Mouse (Mus musculus) CH12.LX (cell line): ENCODE results near the gene Pdcd6ip. TPM values are rescaled to one million over a fixed set of nuclear protein-coding genes. Genes with fewer than 3 reads are reported as not detected.

ENCODE experiments used
- DNase-seq: peaks from one replicate; pipeline ENCODE4 v3.0.0-alpha.2; 2013; ENCODE audit errors: extremely low read depth
- H3K27ac ChIP-seq: 2 replicates; pipeline ENCODE4 v1.5.1; 2012; ENCODE audit warnings: low read depth, mild to moderate bottlenecking, control low read depth, moderate library complexity; ENCODE audit not compliant: insufficient read depth
- H3K27me3 ChIP-seq: replicated peaks from 2 replicates; pipeline ENCODE3; 2012; ENCODE audit warnings: inconsistent platforms
- H3K36me3 ChIP-seq, 2 experiments: replicated peaks in 1 of 2; 2 replicates each; pipeline versions ENCODE3 to v1.6.1; 2012; ENCODE audit warnings: inconsistent platforms in 1 of 2, low read length in 1 of 2, mild to moderate bottlenecking in 1 of 2, mixed read lengths in 1 of 2, moderate library complexity in 1 of 2; ENCODE audit not compliant: control insufficient read depth in 1 of 2, insufficient read depth in 1 of 2
- H3K4me1 ChIP-seq, 2 experiments: 2 replicates each; pipeline ENCODE4 v1.6.1; 2012; ENCODE audit warnings: inconsistent platforms in 1 of 2, moderate library complexity in 1 of 2; ENCODE audit not compliant: insufficient read depth in 2 of 2, control insufficient read depth in 1 of 2
- H3K4me2 ChIP-seq: 2 replicates; pipeline ENCODE4 v1.6.1; 2012; ENCODE audit warnings: low read depth, mild to moderate bottlenecking, control low read depth; ENCODE audit not compliant: poor library complexity, insufficient read depth, severe bottlenecking
- H3K4me3 ChIP-seq, 3 experiments: fragments of 150-350 bp in 1 of 3; sonication (generic) in 1 of 3; replicated peaks in 1 of 3; 2 replicates each; pipeline versions ENCODE3 to v1.5.1; 2011 to 2012; ENCODE audit warnings: low read depth in 2 of 3, low read length in 2 of 3, mild to moderate bottlenecking in 2 of 3, moderate library complexity in 2 of 3, control low read depth in 1 of 3, improper control_type of control experiment in 1 of 3, inconsistent platforms in 1 of 3, mixed read lengths in 1 of 3; ENCODE audit not compliant: poor library complexity in 1 of 3
- H3K79me2 ChIP-seq: replicated peaks from 2 replicates; pipeline ENCODE4 v1.6.1; 2012; ENCODE audit warnings: mild to moderate bottlenecking, moderate library complexity; ENCODE audit not compliant: control insufficient read depth, poor library complexity, insufficient read depth, severe bottlenecking; ENCODE audit errors: extremely low read depth
- H3K9ac ChIP-seq: 2 replicates; pipeline ENCODE4 v1.6.1; 2012; ENCODE audit warnings: low read depth, mild to moderate bottlenecking, control low read depth, moderate library complexity; ENCODE audit not compliant: insufficient read depth
- H3K9me3 ChIP-seq: replicated peaks from 2 replicates; pipeline ENCODE3; 2012; ENCODE audit warnings: low read length, inconsistent platforms, mixed read lengths
- CHD1 ChIP-seq: IDR thresholded peaks from 2 replicates; pipeline ENCODE4 v1.6.1; 2012; ENCODE audit warnings: low read depth, low read length, improper control_type of control experiment, inconsistent platforms
- CHD2 ChIP-seq: IDR thresholded peaks from 2 replicates; pipeline ENCODE4 v1.6.1; 2011; ENCODE audit warnings: low read length, improper control_type of control experiment
- CTCF ChIP-seq, 2 experiments: IDR thresholded peaks in 1 of 2; conservative IDR thresholded peaks in 1 of 2; 2 replicates each; pipeline ENCODE4 v1.5.1; 2011 to 2012; ENCODE audit warnings: low read depth in 2 of 2, low read length in 2 of 2, improper control_type of control experiment in 1 of 2, inconsistent platforms in 1 of 2, mild to moderate bottlenecking in 1 of 2, moderate library complexity in 1 of 2
- E2F4 ChIP-seq: IDR thresholded peaks from 2 replicates; pipeline ENCODE4 v1.6.1; 2011; ENCODE audit warnings: low read depth, low read length, improper control_type of control experiment; ENCODE audit not compliant: insufficient replicate concordance
- ELF1 ChIP-seq: IDR thresholded peaks from 2 replicates; pipeline ENCODE4 v1.6.1; 2014; ENCODE audit warnings: low read depth, mild to moderate bottlenecking, inconsistent platforms, low read length, improper control_type of control experiment
- EP300 ChIP-seq: IDR thresholded peaks from 2 replicates; pipeline ENCODE4 v1.6.1; 2011; ENCODE audit warnings: low read length, improper control_type of control experiment
- ETS1 ChIP-seq: conservative IDR thresholded peaks from 2 replicates; pipeline ENCODE4 v1.6.1; 2012; ENCODE audit warnings: low read depth, mild to moderate bottlenecking, inconsistent platforms, low read length, improper control_type of control experiment, moderate library complexity
- GABPA ChIP-seq: IDR thresholded peaks from 2 replicates; pipeline ENCODE4 v1.6.1; 2012; ENCODE audit warnings: low read depth, low read length, improper control_type of control experiment, inconsistent platforms; ENCODE audit not compliant: insufficient replicate concordance
- IRF4 ChIP-seq: IDR thresholded peaks from 2 replicates; pipeline ENCODE4 v1.6.1; 2014; ENCODE audit warnings: low read depth, mild to moderate bottlenecking, inconsistent platforms, low read length, improper control_type of control experiment
- JUN ChIP-seq: IDR thresholded peaks from 2 replicates; pipeline ENCODE4 v1.6.1; 2011; ENCODE audit warnings: low read depth, mild to moderate bottlenecking, low read length, improper control_type of control experiment, moderate library complexity; ENCODE audit not compliant: insufficient read depth
- KAT2A ChIP-seq: IDR thresholded peaks from 2 replicates; pipeline ENCODE4 v1.6.1; 2012; ENCODE audit warnings: low read length, improper control_type of control experiment, inconsistent platforms; ENCODE audit not compliant: insufficient replicate concordance
- MAZ ChIP-seq: IDR thresholded peaks from 2 replicates; pipeline ENCODE4 v1.6.1; 2012; ENCODE audit warnings: low read depth, mild to moderate bottlenecking, inconsistent platforms, low read length, improper control_type of control experiment, moderate library complexity
- MXI1 ChIP-seq: IDR thresholded peaks from 2 replicates; pipeline ENCODE4 v1.6.1; 2011; ENCODE audit warnings: mild to moderate bottlenecking, low read depth, low read length, improper control_type of control experiment
- MYC ChIP-seq: IDR thresholded peaks from 2 replicates; pipeline ENCODE4 v1.6.1; 2011; ENCODE audit warnings: low read depth, mild to moderate bottlenecking, improper control_type of control experiment, low read length
- NELFE ChIP-seq: IDR thresholded peaks from 2 replicates; pipeline ENCODE4 v1.6.1; 2011; ENCODE audit warnings: low read depth, low read length, improper control_type of control experiment
- PAX5 ChIP-seq: IDR thresholded peaks from 2 replicates; pipeline ENCODE4 v1.6.1; 2012; ENCODE audit warnings: low read length, inconsistent platforms, mixed read lengths
- RCOR1 ChIP-seq: conservative IDR thresholded peaks from 2 replicates; pipeline ENCODE4 v1.6.1; 2012; ENCODE audit warnings: low read depth, mild to moderate bottlenecking, inconsistent platforms, low read length, improper control_type of control experiment
- SMC3 ChIP-seq: IDR thresholded peaks from 2 replicates; pipeline ENCODE4 v1.6.1; 2011; ENCODE audit warnings: low read depth, low read length, improper control_type of control experiment
- TBP ChIP-seq: conservative IDR thresholded peaks from 2 replicates; pipeline ENCODE4 v1.6.1; 2011; ENCODE audit warnings: low read depth, low read length, improper control_type of control experiment
- UBTF ChIP-seq: IDR thresholded peaks from 2 replicates; pipeline ENCODE4 v1.6.1; 2012; ENCODE audit warnings: low read depth, mild to moderate bottlenecking, inconsistent platforms, low read length, improper control_type of control experiment, moderate library complexity
- USF1 ChIP-seq: IDR thresholded peaks from 2 replicates; pipeline ENCODE4 v1.6.1; 2014; ENCODE audit warnings: low read depth, mild to moderate bottlenecking, inconsistent platforms, low read length, improper control_type of control experiment
- ZC3H11A ChIP-seq: IDR thresholded peaks from 2 replicates; pipeline ENCODE4 v1.6.1; 2012; ENCODE audit warnings: low read depth, mild to moderate bottlenecking, inconsistent platforms, low read length, improper control_type of control experiment
- dilution Hi-C: fragments of 300-500 bp; cut with MboI; formaldehyde crosslinking; loops from 2 replicates; pipeline ENCODE4 v1.14.3; 2020; ENCODE audit warnings: low sequenced_read_pairs; ENCODE audit not compliant: extremely low pct_unique_long_range_greater_than_20kb, extremely low pct_ligation_motif_present
- in situ Hi-C: fragments of 300-500 bp; cut with MboI; formaldehyde crosslinking; loops from 3 replicates; pipeline ENCODE4 v1.14.3; 2019; ENCODE audit warnings: low sequenced_read_pairs, low pct_ligation_motif_present, low pct_unique_long_range_greater_than_20kb, mixed read lengths
- polyA plus RNA-seq: library from polyadenylated mRNA; unstranded; fragments of >175 nt; gene quantifications from 2 replicates; pipeline ENCODE4 v1.2.1, GENCODE M21; 2012; ENCODE audit warnings: low read depth; ENCODE audit not compliant: insufficient read length
- total RNA-seq, 2 experiments: library from RNA; depleted of rRNA; stranded (reverse); fragments of 300-350 nt in 1 of 2; fragments of >200 nt in 1 of 2; gene quantifications; 2 replicates each; pipeline ENCODE4 v1.2.3; 2012 to 2014

The Pdcd6ip gene
- total and polyA plus RNA-seq, 3 experiments: 23.3 to 75.6 (median 29.5) TPM

- in situ Hi-C loops: no loop called here
- Histone ChIP-seq H3K4me1 (no peaks in the 10 kb centered on the region), H3K27ac (no peak overlapping the region), H3K4me2 (no peak overlapping the region), H3K36me3 (peaks cover 56 to 88% of the 10 kb centered on the region in 2 experiments), H3K27me3 (no peaks in the 10 kb centered on the region), H3K9me3 (no peaks in the 10 kb centered on the region), H3K79me2 (no peaks in the 10 kb centered on the region), H3K9ac (no peak overlapping the region), H3K4me3 (no peak overlapping the region)
- DNase-seq: no peak
- TF ChIP-seq PAX5 (no peak), JUN (no peak), KAT2A (no peak), IRF4 (no peak), TBP (no peak), CTCF (conservative IDR thresholded peaks at IDR 0.05 in 1 of 2, IDR thresholded peaks at IDR 0.05 in 1 of 2; ENCODE audit: low read depth in 2 of 2, low read length in 2 of 2) (no peak), E2F4 (no peak), UBTF (no peak), ELF1 (no peak), CHD2 (no peak), MAZ (no peak), SMC3 (no peak), ETS1 (no peak), ZC3H11A (no peak), USF1 (no peak), CHD1 (no peak), GABPA (no peak), MXI1 (no peak), MYC (no peak), NELFE (no peak)
- dilution Hi-C loops: no loop called here
Observed at GRCm38 (mm10) chr9:113670857-113671106, 37.3 kb downstream of the Pdcd6ip start.

- TF ChIP-seq TBP (no peak), SMC3 (no peak), RCOR1 (no peak), EP300 (no peak), ZC3H11A (no peak), USF1 (no peak), MXI1 (no peak), CTCF (conservative IDR thresholded peaks at IDR 0.05 in 1 of 2, IDR thresholded peaks at IDR 0.05 in 1 of 2; ENCODE audit: low read depth in 2 of 2, low read length in 2 of 2) (no peak), KAT2A (no peak)
- Histone ChIP-seq H3K9me3 (no peaks in the 10 kb centered on the region), H3K4me1 (no peaks in the 10 kb centered on the region), H3K9ac (no peak overlapping the region), H3K36me3 (peaks cover 56 to 88% of the 10 kb centered on the region in 2 experiments), H3K79me2 (no peaks in the 10 kb centered on the region), H3K4me2 (no peak overlapping the region), H3K27me3 (no peaks in the 10 kb centered on the region), H3K27ac (no peak overlapping the region), H3K4me3 (no peak overlapping the region)
- DNase-seq: no peak
- in situ Hi-C loops (no loop called here), dilution Hi-C loops (no loop called here)
Observed at GRCm38 (mm10) chr9:113670105-113670856, 37.8 kb downstream of the Pdcd6ip start.
